Mouse (Mus musculus): Measurements from ENCODE around the gene Rab8b. TPM values are rescaled to one million over a fixed set of nuclear protein-coding genes. Genes with fewer than 3 reads are reported as not detected.

Gene Rab8b
- total RNA-seq (2015), result 45.6 and 48.8 TPM in 2 replicates
- total RNA-seq (2017), result 78.3 and 81.2 TPM in 2 replicates

GRCm38 (mm10) chr9:66919382-66919971 is at the start of gene Rab8b:
TSS of gene Rab8b (minus strand) at chr9:66919687.
- peak; percentile 81 for ATAC-seq (replicated peaks; ENCODE audit: poor library complexity)

GRCm38 (mm10) chr9:66967492-66967891 is 48.0 kb upstream of the Rab8b start:
- ATAC-seq (replicated peaks; ENCODE audit: poor library complexity), result no peak

- no peak for ATAC-seq (replicated peaks; ENCODE audit: poor library complexity)
Observed at GRCm38 (mm10) chr9:66961478-66961877, 42.0 kb upstream of the Rab8b start.

- ATAC-seq (replicated peaks; ENCODE audit: poor library complexity), result no peak
Observed at GRCm38 (mm10) chr9:66957451-66957850, 38.0 kb upstream of the Rab8b start.

GRCm38 (mm10) chr9:66952886-66953285 is 33.4 kb upstream of the Rab8b start:
- ATAC-seq (replicated peaks; ENCODE audit: poor library complexity), result no peak

- ATAC-seq (replicated peaks; ENCODE audit: poor library complexity), result no peak
Observed at GRCm38 (mm10) chr9:66952321-66952720, 32.8 kb upstream of the Rab8b start.

GRCm38 (mm10) chr9:66948536-66948935 is 29.0 kb upstream of the Rab8b start:
- ATAC-seq (replicated peaks; ENCODE audit: poor library complexity), result no peak

- peak; percentile 98 for ATAC-seq (replicated peaks; ENCODE audit: poor library complexity)
Observed at GRCm38 (mm10) chr9:66945647-66946641, 26.5 kb upstream of the Rab8b start, which contains the start of gene Rps27l. TSS of gene Rps27l (plus strand) at chr9:66946086.

GRCm38 (mm10) chr9:66945161-66945560 is 25.7 kb upstream of the Rab8b start:
- no peak for ATAC-seq (replicated peaks; ENCODE audit: poor library complexity)

GRCm38 (mm10) chr9:66938836-66939235 is 19.3 kb upstream of the Rab8b start:
- ATAC-seq (replicated peaks; ENCODE audit: poor library complexity), result peak; percentile 94

GRCm38 (mm10) chr9:66937507-66937906 is 18.0 kb upstream of the Rab8b start:
- ATAC-seq (replicated peaks; ENCODE audit: poor library complexity), result peak; percentile 40

GRCm38 (mm10) chr9:66933869-66934808 is 14.7 kb upstream of the Rab8b start:
- no peak for ATAC-seq (replicated peaks; ENCODE audit: poor library complexity)

GRCm38 (mm10) chr9:66930351-66930750 is 10.9 kb upstream of the Rab8b start:
- no peak for ATAC-seq (replicated peaks; ENCODE audit: poor library complexity)

GRCm38 (mm10) chr9:66927696-66928402 is 8.4 kb upstream of the Rab8b start:
- no peak for ATAC-seq (replicated peaks; ENCODE audit: poor library complexity)

- no peak for ATAC-seq (replicated peaks; ENCODE audit: poor library complexity)
Observed at GRCm38 (mm10) chr9:66925853-66926252, 6.4 kb upstream of the Rab8b start.

GRCm38 (mm10) chr9:66922076-66922475 is 2.6 kb upstream of the Rab8b start:
- no peak for ATAC-seq (replicated peaks; ENCODE audit: poor library complexity)

GRCm38 (mm10) chr9:66920488-66921279 is 1.2 kb upstream of the Rab8b start:
- ATAC-seq (replicated peaks; ENCODE audit: poor library complexity), result no peak

- ATAC-seq (replicated peaks; ENCODE audit: poor library complexity), result no peak
Observed at GRCm38 (mm10) chr9:66919981-66920380, 494 bp upstream of the Rab8b start.

- ATAC-seq (replicated peaks; ENCODE audit: poor library complexity), result no peak
Observed at GRCm38 (mm10) chr9:66918672-66919330, 686 bp downstream of the Rab8b start.
